Mouse (Mus musculus) cerebellum, adult 11-12 months (tissue): ENCODE results near the gene Vps13d.

ENCODE experiments used
- DNase-seq: peaks from one replicate; pipeline ENCODE4 v3.0.0; 2022

Gene Vps13d

DNA sequence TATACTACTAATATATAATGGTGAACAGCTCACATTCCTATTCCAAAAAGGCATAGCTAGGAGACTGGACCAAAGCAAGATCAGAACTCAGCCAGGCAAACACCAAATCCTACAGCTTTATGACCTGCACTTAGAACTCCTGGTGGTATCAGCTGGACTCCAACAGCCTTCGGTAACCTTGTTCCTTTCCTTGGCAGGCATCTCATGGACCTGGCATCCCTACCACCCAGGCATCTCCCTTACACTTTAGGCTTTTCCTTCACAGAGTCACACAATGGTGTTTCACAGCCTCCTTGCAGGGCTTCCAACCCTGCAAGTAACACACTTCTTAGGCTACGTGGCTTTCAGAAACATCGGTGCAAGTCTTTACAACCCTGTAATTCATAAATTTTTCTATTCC is 226.4 kb downstream of the Vps13d start:
- DNase-seq, result no peak

DNA sequence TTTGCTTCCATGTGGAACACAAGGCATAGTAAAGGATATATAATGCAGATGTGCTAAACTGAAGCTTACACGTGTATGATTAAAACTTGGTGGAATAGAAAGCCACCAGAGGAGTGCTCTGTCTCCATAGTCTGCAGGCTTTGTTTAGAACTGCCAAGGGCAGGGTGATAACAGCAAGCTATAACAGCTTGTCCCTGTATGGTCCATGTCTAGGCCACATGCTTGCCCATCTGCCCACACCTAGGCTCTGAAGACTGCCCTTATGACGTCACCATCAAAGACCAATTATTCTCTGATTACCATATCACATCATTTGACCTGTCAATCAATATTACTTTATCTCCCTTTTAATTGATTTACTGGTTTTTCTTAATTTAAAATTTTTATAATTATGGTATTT is 229.6 kb downstream of the Vps13d start:
- no peak for DNase-seq

DNA sequence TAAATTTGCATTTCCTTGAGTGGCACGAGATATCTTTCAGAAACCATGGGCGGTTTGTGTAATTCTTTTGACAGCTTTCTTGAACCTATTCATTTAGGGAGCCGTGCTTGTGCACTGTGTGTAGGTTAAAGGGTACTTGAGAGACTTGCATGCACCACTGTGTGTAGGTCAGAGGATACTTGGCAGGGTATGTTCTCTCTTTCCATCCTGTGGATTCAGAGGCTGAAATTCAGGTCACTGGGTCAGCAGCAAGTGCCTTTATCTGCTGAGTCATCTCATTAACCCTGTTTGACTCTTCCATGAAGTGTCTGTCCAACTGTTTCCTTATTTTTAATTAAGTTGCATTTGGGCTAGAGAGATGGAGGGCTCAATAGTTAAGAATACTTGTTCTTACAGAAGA is 233.1 kb downstream of the Vps13d start:
- no peak for DNase-seq

DNA sequence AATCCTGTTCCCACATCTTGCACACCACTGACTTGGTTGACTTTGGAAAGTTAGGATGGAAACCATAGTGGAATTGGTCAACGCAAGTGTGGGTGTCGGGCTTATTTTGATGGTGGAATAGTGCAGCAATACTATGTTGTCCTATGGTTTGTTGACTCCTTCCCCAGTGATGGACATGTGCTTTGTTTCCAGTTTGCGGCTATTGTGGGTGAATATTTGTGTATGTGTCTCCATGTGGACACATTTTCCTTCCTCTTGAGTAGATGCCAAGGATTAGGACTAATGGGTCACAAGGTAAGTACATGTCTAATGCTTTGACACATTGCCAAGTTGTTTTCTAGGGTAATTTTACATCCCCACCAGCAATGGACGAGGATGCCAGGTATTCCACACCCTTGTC is 233.6 kb downstream of the Vps13d start:
- no peak for DNase-seq

DNA sequence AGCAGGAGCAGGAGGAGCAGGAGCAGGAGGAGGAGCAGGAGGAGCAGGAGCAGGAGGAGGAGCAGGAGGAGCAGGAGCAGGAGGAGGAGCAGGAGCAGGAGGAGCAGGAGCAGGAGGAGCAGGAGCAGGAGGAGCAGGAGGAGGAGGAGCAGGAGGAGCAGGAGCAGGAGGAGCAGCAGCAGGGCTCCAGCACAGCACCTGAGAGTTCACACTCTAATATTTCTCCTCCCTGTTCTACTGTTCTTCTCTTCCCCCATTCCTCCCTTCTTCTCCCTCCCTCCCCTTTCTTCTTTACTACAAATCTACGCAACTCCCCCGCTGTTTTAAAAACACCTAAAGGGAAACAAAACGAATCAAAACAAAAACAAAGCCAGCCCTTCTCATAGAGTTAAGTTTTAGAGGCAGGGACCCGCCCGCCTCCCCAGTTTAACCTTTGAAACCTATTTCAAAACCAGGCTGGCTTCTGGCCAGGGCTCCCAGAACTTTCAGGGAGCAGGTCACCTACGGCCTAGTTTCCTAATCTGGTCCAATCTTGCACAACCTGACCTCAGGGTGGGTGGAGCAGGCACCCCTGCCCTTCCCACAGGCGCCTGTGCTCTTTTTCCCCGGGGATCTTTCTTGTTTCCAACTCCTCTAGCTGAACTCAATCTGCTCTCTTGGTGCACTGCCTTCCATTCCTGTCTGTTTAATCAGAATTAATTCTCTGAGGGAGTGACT is 234.5 kb downstream of the Vps13d start:
- no peak for DNase-seq

DNA sequence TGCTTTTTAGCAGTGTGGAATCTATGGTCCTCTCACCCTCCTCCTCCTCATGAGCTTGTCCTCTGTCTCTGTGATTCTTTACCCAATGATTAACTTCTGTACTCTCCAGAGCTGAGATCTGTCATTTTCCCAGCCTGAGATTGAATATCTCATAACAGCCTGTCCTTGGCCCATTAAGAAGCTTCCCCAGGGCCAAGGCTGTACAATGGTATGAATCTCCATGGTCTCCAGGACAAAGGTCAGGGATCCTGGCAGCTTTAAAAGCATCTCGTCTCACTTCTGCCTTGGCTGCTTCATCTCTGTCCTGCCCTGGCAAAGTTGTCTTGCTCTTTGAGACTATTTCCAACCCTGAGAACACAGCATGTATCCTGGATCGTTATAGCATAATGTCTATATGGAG is 237.1 kb downstream of the Vps13d start:
- DNase-seq, result no peak

DNA sequence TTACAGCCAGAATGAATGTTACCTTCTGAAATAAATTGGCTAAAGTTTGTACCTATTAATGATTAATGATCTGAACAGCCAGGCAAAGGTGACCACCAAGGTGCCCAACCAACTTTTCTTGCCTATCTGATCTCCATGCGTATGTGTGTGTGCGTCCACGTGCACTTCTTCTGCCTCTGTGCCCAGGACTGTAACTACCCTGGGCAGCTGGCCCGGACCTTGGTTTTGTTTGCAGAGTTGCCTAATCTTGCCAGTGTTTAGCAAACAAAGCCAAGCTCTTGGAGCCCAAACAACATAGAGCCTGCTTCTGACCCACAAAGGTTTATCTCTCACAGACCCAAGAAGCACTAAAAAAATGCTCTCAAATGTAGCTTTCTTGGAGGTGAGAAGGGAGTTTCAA is 237.6 kb downstream of the Vps13d start:
- no peak for DNase-seq

DNA sequence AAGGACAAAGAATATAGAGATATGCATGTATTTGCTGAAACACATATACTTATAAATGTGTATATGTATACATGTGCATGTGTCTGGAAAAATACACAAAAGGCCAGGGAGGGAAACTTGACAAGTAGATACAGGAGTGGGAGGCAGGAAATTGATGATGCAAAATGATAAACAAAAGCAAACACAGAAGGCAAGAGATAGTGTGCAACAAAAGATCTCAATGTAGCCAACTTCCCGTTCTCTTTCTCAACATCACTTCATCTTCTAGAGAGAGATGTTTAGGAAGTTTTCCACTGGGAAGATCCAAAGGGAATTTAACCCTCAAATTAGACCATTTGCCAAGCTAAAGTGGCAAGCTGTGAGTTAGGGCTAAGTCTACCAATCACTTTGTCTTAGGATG is 238.5 kb downstream of the Vps13d start:
- DNase-seq, result no peak

DNA sequence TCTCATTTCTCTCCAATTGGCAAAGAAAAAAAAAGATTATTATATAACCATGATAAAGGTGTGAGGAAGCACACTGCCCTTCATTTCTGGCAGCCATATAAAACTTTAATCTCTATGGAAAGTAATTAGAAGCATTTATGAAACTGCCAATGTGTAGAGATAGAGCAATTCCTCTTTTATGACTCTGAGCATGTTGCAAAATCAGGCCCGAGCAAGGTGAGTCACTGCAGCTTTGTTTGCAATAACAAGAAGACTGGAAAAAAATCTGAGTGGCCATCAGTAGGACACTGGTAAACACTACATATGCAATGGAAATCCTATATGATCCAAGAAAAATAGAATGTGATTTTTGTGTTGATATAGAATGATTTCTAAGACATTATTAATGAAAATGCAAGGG is 238.9 kb downstream of the Vps13d start:
- no peak for DNase-seq

DNA sequence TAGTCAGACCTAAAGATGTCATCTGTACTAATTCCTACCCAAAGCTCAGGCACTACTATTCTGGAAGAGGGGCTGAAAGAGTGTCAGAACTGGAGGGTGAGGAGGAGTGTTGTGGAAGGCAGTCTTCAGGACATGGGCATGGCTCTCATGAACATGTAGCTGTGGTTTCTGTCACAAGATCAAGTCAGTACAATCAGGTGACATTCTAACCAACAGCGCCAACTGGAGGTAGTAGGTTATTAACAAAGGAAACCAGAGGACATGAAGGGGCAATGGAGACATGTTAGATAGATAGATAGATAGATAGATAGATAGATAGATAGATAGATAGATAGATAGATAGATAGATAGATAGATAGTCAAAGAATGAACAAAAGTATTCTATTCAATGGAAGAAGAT is 241.4 kb downstream of the Vps13d start:
- DNase-seq, result no peak

DNA sequence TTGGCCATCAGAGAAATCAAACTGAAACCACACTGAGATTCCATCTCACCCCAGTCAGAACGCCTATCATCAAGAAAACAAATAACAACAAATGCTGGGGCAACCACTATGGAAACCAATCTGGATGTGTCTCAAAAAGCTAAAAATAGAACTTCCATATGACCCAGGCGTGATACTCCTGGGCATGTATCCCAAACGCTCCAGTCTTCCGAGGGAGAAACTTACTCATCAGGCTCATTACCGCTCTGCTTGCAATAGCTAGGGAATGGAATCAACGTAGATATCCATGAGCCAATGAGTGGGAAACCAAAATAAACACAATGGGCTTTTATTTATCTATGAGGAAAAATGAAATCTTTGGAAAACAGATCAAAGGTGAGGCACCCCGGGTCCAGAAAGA is 242.9 kb downstream of the Vps13d start:
- no peak for DNase-seq

DNA sequence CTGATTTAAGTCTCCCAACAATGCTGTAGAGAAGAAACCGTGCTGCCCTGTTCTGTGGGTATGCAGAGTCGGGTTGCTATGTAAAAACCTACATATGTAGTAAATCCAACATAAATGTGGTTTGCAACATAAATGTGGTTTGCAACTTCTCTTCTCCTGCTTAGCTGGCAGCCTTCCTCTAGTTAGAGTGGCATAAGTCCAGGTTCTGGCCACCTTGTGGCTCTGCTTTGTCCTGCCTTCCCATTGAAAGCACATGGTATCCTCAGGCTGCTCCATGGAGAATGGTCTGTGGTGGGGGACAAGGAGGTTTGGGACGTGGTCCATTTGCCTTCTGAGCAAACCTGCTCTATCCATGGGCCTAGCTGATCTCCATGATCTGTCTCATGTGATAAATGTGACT is 243.9 kb downstream of the Vps13d start:
- DNase-seq, result no peak

DNA sequence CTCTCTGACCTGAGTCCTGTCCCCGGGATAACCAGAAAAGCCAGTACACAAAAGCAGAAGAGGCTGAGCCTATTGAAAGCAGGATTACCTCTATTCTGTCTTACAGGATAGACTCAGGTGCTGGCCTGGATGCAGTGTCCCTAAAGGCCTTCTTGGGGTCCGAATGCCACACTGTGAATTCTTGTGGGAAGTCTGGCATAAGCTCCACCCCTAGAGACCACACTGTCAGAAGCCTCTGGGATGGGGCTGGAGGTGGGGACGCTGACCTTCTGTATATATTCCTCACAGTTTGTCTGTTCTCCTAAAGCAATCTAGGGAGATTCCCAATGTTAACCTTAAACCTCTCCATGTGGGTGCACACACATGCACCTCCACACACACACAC is 244.5 kb downstream of the Vps13d start:
- DNase-seq, result no peak

DNA sequence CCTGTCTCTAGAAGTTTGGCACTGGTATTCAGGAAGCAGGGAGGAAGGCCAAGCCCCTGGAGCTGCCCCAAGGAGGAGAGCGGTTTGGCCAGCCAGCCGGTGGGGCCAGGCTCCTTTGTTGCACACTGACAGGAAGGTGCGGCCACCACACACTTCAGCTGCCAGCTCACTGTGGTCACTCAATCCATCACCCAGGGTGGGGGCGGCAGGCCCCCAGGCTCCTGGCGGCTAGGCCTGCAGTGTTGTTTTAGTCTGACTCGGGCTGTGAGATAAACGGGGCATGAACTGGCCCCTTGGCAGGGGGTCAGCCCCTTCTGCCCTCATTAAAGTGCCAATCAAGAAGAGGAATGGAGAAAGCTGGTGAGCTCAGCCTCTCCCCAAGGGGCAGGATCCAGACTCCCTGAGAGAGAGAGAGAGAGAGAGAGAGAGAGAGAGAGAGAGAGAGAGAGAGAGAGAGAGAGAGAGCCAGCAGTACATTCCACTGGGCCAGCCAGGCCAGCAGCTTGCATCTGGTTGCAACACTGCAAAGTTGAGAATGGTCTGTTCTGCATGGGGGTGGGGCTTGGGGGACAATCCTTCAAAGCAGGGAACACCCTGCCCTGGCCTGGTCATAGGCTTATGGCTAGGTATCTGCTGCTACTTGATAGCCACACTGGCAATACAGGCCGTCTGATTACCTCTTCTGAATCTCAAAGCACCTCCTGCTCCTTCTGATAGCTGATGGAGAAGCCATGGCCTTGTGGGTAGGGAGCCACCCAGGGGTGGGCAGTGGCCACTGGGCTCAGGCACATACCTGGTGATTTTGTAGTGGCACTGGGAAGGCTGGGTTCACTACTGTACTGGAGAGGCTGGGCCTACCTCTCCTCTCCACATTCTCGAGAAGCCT is 245.1 kb downstream of the Vps13d start:
- DNase-seq, result peak; percentile 51

DNA sequence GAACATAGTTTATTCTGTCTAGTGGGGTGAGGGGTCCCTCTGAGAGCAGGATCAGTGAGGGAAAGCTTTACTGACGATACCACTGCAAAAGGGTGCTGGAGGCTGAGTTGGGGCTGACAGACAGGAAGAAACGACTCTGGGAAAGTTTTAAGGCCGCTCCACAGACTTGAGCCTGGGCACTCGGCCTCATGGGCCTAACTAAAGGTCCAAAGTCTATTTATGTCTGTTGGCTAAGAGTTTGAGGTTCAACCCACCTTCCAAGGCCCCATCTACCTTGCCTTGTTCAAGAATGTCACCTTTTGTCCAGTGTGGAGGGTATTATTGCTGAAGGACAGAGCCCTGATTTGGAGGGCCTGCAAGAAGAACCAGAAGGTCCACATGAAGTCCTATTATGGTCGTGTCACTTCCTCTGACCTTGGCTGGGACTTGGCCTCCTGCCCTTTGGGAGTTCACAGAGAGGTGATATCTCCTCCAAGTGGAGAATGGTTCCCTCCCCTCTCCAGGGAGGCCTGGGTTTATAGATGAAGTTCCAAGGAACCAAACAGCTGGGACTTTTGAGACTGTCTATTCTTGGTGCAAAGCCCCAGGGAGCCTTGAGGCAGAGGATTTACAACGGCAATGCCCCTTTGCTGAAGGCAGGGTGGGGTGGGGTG is 246.9 kb downstream of the Vps13d start:
- no peak for DNase-seq

DNA sequence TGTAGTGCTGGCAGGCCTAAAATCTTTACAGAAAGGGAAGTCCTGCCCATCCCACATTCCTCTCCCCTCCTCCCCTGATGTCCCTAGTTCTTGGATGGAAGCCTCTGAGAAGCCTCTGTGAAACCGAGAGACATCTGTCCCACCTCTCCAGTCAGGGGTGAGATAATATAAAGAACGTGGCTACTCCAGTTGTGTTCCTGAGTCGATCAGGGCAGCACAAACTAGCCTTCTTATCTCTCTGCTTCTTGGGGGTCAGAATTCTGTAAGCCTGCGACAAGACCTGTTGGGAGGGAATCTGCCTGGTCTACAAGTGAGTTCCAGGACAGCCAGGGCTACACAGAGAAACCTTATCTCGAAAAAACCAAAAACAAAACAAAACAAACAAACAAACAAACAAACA is 251.5 kb downstream of the Vps13d start:
- DNase-seq, result no peak

DNA sequence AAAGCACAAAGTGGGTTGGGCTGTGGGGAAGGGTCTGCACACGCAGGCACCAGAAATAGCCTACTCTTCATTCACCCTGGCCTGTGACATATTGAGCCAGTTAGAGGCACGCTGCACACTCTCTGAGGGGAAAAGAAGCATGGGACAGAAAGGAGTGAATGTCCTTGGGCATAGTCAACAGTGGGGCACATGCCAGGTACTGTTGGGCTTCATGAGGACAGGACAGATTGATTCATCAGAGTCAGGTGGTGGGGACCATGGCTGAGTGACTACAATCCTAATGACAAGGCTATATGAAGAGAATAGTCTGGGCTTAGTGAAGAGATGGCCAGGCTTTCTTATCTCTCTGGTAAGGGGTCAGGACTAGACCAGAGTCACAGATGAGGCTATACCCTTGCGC is 252.4 kb downstream of the Vps13d start:
- no peak for DNase-seq

DNA sequence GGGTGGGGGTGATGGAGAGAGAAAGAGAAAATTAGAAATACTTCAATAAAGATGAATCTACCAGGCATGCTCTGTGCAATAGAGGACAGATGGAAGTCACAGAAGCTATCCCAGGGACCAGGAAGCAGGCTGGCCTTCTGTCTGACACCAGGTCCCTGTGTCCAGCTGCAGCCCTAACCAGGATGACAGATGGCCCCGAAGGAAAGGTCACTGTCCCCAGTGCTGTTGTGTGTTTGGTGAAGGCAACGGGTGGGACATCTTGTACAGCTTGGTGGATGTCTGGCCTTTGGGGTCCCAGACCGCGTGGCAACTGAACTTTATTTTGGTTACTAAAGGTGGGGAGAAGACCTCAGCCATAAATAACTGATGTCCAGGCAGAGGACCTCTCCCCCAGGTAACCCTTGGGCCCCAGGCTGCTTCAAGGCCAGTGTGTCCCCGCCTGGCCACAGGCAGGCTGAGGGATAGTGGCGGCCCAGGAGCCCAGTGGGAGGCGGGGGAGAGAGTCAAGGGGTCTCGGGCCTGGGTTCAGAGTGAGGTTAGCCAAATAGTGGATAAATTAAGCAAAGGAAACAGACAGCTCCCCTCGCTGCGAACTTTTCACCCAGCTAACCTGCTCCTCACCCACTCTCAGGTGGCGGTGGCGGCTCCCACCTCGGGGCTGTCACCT is 253.9 kb downstream of the Vps13d start:
- DNase-seq, result no peak

DNA sequence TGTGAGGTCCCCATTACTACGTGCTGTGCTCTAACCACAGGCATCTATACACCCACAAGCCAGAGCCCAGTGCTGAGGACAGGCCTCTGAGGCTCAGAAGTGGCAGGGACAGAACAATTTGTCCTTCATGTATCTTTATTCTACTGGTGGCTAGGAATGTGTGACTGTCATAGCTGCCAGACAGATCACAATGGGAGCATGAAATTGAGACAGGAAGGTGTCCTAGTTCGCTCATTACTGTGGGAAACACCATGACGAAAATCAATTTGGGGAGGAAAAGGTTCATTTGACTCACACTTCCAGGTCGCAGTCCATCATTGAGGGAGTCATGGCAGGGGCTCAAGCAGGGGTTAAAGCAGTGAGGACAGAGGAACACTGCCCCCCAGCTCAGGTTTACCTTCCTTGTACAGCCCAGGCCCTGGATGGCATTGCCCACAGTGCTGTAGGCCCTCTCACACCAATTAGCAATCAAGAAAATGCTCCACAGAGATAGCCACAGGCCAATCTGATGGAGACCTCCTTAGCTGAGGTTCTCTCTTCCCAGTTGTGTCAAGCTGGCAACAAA is 254.9 kb downstream of the Vps13d start:
- no peak for DNase-seq

DNA sequence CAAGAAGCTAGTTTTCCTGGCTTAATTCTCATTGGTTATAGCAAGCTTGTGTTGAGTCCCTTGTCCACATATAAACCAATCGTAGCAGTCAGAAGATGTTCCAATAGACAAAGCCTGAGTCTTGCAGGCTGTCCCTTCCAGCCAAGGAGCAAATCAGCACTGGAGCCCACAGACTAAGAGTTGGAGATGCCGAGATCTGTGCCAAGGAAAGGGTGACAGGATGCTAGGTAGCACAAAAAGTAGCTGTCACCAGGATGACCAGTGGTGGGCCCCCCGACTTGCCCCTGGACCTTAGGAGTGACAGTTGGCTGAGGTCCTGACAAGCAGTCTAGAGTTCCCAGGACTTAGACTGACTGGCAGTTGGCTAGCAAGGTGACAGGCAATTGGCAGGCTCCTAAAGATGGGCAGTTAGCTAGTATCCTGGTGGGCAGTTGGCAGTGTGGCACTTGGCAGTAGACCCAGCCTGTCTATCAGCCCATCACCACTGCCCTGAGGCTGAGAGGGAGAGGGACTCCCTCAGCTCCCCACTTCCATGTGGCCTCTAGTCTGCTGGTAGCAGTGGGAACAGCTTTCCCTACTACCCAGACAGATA is 258.1 kb downstream of the Vps13d start:
- DNase-seq, result peak; percentile 10

DNA sequence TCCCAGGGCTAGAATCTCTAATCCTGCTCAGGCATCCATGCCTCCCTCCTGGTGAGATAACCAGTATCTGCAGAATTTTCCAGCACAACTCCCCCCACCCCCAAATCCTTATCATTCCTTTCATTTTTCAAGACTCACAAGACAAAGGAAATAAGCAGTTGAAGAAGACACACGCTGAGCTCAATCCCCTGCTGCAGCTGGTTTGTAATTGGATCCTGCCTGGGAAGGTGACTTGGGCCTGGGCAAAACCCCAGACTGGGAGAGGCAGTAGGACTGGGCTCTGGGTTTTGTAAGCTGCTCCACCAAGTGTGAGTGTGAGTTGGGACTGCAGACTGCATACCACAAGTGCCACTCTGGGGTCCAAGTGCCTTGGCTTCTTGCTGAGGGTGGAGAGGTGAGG is 260.3 kb downstream of the Vps13d start:
- DNase-seq, result no peak

DNA sequence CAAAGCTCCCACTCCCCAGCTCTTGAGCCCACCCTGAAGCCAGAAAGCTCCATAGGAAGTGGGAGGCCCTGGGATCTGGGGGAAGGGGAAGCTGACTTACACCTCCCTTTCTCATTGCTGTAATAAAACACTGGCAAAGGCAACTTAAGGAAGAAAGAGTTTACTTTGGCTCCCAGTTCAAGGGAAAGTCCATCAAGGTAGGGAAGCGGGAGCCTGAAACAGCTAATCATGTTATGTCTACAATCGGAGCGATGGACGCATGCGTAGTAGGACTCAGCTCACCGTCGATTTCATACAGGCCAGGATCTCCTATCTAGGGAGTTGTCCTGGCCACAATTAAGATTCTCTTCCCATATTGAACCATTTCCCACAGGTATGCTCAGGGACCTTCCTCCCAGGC is 263.6 kb downstream of the Vps13d start:
- no peak for DNase-seq

DNA sequence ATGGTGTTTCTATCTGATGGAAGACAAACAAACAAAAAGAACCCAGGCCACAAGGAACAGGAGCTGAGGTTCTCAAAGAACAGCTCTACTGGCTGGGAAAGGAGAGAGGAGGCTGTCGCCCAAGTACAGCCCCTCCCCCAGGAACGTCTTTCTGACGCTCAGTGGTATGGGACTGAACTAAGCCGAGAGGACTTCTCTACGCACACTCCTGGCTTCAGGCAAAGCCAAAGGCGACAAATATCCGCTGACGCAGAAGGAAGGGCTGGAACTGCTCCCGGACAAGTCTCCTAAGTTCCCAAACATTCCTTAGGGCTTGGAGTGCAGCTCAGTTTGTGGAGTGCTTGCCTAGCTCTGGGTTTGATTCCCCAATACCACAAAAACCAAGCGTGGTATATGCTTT is 264.4 kb downstream of the Vps13d start:
- peak; percentile 28 for DNase-seq
